Comparison of ENCODE assay signal across 10 mouse cellular contexts in the genomic region with DNA sequence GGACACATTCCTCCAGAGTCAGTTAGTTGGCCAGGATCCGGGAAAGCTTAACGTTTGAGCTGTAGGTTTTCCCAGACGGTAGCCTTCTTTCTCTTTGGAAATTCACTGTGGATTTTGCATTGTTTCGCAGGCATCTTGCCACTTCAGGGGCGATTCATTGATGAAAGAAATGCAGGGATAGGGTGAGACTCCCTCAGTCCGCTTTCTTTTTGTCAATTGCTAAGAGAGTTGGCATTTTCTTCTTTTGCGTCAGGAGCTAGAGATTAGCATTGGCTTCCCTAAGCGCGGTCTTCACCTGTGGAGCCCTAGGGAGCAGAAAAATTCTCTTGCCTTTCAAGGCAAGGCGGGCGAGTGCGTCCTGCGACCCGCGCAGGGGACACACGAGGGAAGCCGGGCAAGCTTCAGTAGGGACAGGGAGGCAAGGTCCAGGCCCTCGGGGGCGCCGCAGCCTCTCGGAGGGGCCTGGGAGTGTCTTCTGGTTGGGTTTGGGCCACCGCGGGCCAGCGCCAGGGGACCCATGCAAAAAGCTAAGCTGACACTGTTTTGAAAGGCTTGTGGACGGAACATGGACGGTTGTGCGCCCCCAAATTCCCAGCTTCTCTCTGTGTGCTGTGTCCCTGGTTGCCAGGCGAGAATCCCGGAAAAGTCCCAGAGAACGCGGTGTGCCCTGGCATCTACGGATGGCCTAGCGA. TPM values are rescaled to one million over a fixed set of nuclear protein-coding genes. Genes with fewer than 3 reads are reported as not detected.
DNase-seq lines count a peak whose midpoint lies in the region; ATAC-seq and TF ChIP-seq lines count a peak whose summit lies in the region.
"Had no signal": no experiment of that assay in that cellular context is flagged by ENCODE, and none has a peak within 500 bp of the region (broad histone marks: within the 10 kb centered on the region; RNA-seq: fewer than 3 reads in every experiment).

No protein-coding gene starts in this region.

- peaks cover 56% of the 10 kb centered on the region for H3K27me3 ChIP-seq in kidney, embryonic 16.5 days (ENCODE audit: insufficient read depth, low read length)
- peaks cover 39% of the 10 kb centered on the region for H3K27me3 ChIP-seq in embryonic facial prominence, embryonic 12.5 days
- H3K27me3 ChIP-seq in intestine, postnatal 0 days (replicated peaks; ENCODE audit: control insufficient read depth, insufficient read depth, low read length), result peaks cover 57% of the 10 kb centered on the region
- H3K27me3 ChIP-seq in neural tube, embryonic 12.5 days (replicated peaks), result peaks cover 48% of the 10 kb centered on the region

- H3K9me3 ChIP-seq in kidney, embryonic 16.5 days (ENCODE audit: low read length), result no peaks in the 10 kb centered on the region
- H3K9me3 ChIP-seq in embryonic facial prominence, embryonic 12.5 days, result no peaks in the 10 kb centered on the region
- H3K9me3 ChIP-seq in intestine, postnatal 0 days (ENCODE audit: control insufficient read depth), result no peaks in the 10 kb centered on the region
- H3K9me3 ChIP-seq in neural tube, embryonic 12.5 days, result no peaks in the 10 kb centered on the region

- H3K27ac ChIP-seq in kidney, embryonic 16.5 days (ENCODE audit: low read length), result no peak overlapping the region
- no peak overlapping the region for H3K27ac ChIP-seq in embryonic facial prominence, embryonic 12.5 days
- no peak overlapping the region for H3K27ac ChIP-seq in intestine, postnatal 0 days (ENCODE audit: low read depth, low read length)
- no peak overlapping the region for H3K27ac ChIP-seq in neural tube, embryonic 12.5 days
- no peak overlapping the region for H3K27ac ChIP-seq in layer of hippocampus, adult 2 months

- peaks cover 20% of the 10 kb centered on the region for H3K4me1 ChIP-seq in kidney, embryonic 16.5 days (ENCODE audit: insufficient read depth, low read length)
- peaks cover 22% of the 10 kb centered on the region for H3K4me1 ChIP-seq in embryonic facial prominence, embryonic 12.5 days
- no peaks in the 10 kb centered on the region; the same call in 1 of the 2 replicates for H3K4me1 ChIP-seq in intestine, postnatal 0 days (replicated peaks; ENCODE audit: control insufficient read depth, insufficient read depth, low read length)
- H3K4me1 ChIP-seq in neural tube, embryonic 12.5 days, result peaks cover 30% of the 10 kb centered on the region

- H3K36me3 ChIP-seq in kidney, embryonic 16.5 days (ENCODE audit: insufficient read depth, low read length), result 0 out of 2 replicates have a peak, but pooled peaks cover 3% of the 10 kb centered on the region
- H3K36me3 ChIP-seq in embryonic facial prominence, embryonic 12.5 days, result no peaks in the 10 kb centered on the region
- peaks cover 2% of the 10 kb centered on the region; the same call in 1 of the 2 replicates for H3K36me3 ChIP-seq in intestine, postnatal 0 days (ENCODE audit: control insufficient read depth, insufficient read depth)
- no peaks in the 10 kb centered on the region for H3K36me3 ChIP-seq in neural tube, embryonic 12.5 days

- no peak for ATAC-seq in kidney, embryonic 16.5 days (ENCODE audit: low FRiP score, low TSS enrichment)
- ATAC-seq in embryonic facial prominence, embryonic 12.5 days (ENCODE audit: insufficient number of reproducible peaks, insufficient read depth, low FRiP score, low TSS enrichment), result no peak
- no peak for ATAC-seq in intestine, postnatal 0 days
- no peak for ATAC-seq in neural tube, embryonic 12.5 days (ENCODE audit: low FRiP score, low read depth)
- ATAC-seq: Patski had no signal

- WGBS in kidney, embryonic 16.5 days, result 1% methylated on average over 33 of the region's 33 CpGs
- WGBS in embryonic facial prominence, embryonic 12.5 days, result 1% methylated on average over 33 of the region's 33 CpGs
- WGBS in intestine, postnatal 0 days, result 6% methylated on average over 33 of the region's 33 CpGs
- 2% methylated on average over 33 of the region's 33 CpGs for WGBS in neural tube, embryonic 12.5 days

- peak overlapping the region; percentile 17; the same call in 1 of the 2 replicates for H3K4me3 ChIP-seq in kidney, embryonic 16.5 days (ENCODE audit: low read length)
- H3K4me3 ChIP-seq in embryonic facial prominence, embryonic 12.5 days, result peak overlapping the region; percentile 11; the same call in 1 of the 2 replicates
- peak overlapping the region; percentile 9 for H3K4me3 ChIP-seq in intestine, postnatal 0 days (ENCODE audit: low read depth, low read length)
- H3K4me3 ChIP-seq in neural tube, embryonic 12.5 days, result 0 out of 2 replicates have a peak overlapping the region, but pooled peaks have one; percentile 15
- H3K4me3 ChIP-seq in layer of hippocampus, adult 2 months, result no peak overlapping the region

- no peak for DNase-seq in kidney, adult 9 months
- DNase-seq in cerebellum, adult 11 months, result no peak
- DNase-seq in right cerebral cortex, adult 18-20 months, result no peak
- no peak for DNase-seq in layer of hippocampus, adult 2 months (ENCODE audit: low spot score in 2 of 2)

- no peak overlapping the region for H3K9ac ChIP-seq in kidney, embryonic 16.5 days (replicated peaks; ENCODE audit: low read length)
- H3K9ac ChIP-seq in embryonic facial prominence, embryonic 12.5 days, result no peak overlapping the region
- no peak overlapping the region for H3K9ac ChIP-seq in intestine, postnatal 0 days (ENCODE audit: low read depth, low read length)
- H3K9ac ChIP-seq in neural tube, embryonic 12.5 days, result no peak overlapping the region

- TF ChIP-seq CTCF in intestine, postnatal 0 days (IDR thresholded peaks at IDR 0.05; ENCODE audit: low read depth), result no peak
- no peak for TF ChIP-seq CTCF in layer of hippocampus, adult 2 months (conservative IDR thresholded peaks at IDR 0.05)

- H3K4me2 ChIP-seq in kidney, embryonic 16.5 days (replicated peaks; ENCODE audit: low read depth, low read length), result peak overlapping the region; percentile 10
- H3K4me2 ChIP-seq in embryonic facial prominence, embryonic 12.5 days (replicated peaks), result peak overlapping the region; percentile 23; the same call in 1 of the 2 replicates
- H3K4me2 ChIP-seq in intestine, postnatal 0 days (replicated peaks; ENCODE audit: low read depth), result peak overlapping the region; percentile 37
- peak overlapping the region; percentile 42 for H3K4me2 ChIP-seq in neural tube, embryonic 12.5 days (replicated peaks)

RNA-seq across cellular contexts. Expression of a gene that starts 8.8 kb away (rescaled TPM):
- not detected in 2 replicates for polyA plus RNA-seq in kidney, embryonic 16.5 days (2015; fragmentation: Nextera tagmentation; extraction: Ambion mirVana)
- polyA plus RNA-seq in embryonic facial prominence, embryonic 12.5 days (2016; fragmentation: Nextera tagmentation; extraction: Ambion mirVana), result 0.90 and 1.6 TPM in 2 replicates
- not detected in 2 replicates for polyA plus RNA-seq in intestine, postnatal 0 days (2015; fragmentation: Nextera tagmentation; extraction: Ambion mirVana)
- polyA plus RNA-seq in neural tube, embryonic 12.5 days (2016; fragmentation: Nextera tagmentation; extraction: Ambion mirVana), result 2.2 and 2.7 TPM in 2 replicates
- 1 to 10 TPM; 3.8 to 4.3 TPM for total RNA-seq in layer of hippocampus, adult 2 months (2021)
- total RNA-seq: liver, adult 2 months had no signal
- polyA plus RNA-seq: liver, adult 2 months; Patski had no signal

RNA-seq across cellular contexts. Expression of a gene that starts 31.9 kb away (rescaled TPM):
- polyA plus RNA-seq in kidney, embryonic 16.5 days (2015; fragmentation: Nextera tagmentation; extraction: Ambion mirVana), result 19.2 and 19.3 TPM in 2 replicates
- 13.9 and 16.2 TPM in 2 replicates for polyA plus RNA-seq in embryonic facial prominence, embryonic 12.5 days (2016; fragmentation: Nextera tagmentation; extraction: Ambion mirVana)
- polyA plus RNA-seq in intestine, postnatal 0 days (2015; fragmentation: Nextera tagmentation; extraction: Ambion mirVana), result 7.8 and 8.7 TPM in 2 replicates
- 11.2 and 12.3 TPM in 2 replicates for polyA plus RNA-seq in neural tube, embryonic 12.5 days (2016; fragmentation: Nextera tagmentation; extraction: Ambion mirVana)
- total RNA-seq in layer of hippocampus, adult 2 months (2021), result 10 to 100 TPM; 19.3 to 22.3 TPM

RNA-seq across cellular contexts. Expression of a gene that starts 32.0 kb away (rescaled TPM):
- polyA plus RNA-seq in kidney, embryonic 16.5 days (2015; fragmentation: Nextera tagmentation; extraction: Ambion mirVana), result 20.5 and 20.7 TPM in 2 replicates
- 26.8 and 29.7 TPM in 2 replicates for polyA plus RNA-seq in embryonic facial prominence, embryonic 12.5 days (2016; fragmentation: Nextera tagmentation; extraction: Ambion mirVana)
- 17.1 and 19.9 TPM in 2 replicates for polyA plus RNA-seq in intestine, postnatal 0 days (2015; fragmentation: Nextera tagmentation; extraction: Ambion mirVana)
- 23.9 and 24.6 TPM in 2 replicates for polyA plus RNA-seq in neural tube, embryonic 12.5 days (2016; fragmentation: Nextera tagmentation; extraction: Ambion mirVana)
- total RNA-seq in layer of hippocampus, adult 2 months (2021), result 10 to 100 TPM; 31.6 to 32.6 TPM
